Mouse (Mus musculus) layer of hippocampus, postnatal 25 days (tissue): ENCODE data around the gene Siah3. TPM values are rescaled to one million over a fixed set of nuclear protein-coding genes. Genes with fewer than 3 reads are reported as not detected.

ENCODE experiments used
- DNase-seq, 2 experiments: peaks; one replicate each; pipeline ENCODE4 v3.0.0; 2022; ENCODE audit warnings: mixed read lengths in 2 of 2, low spot score in 1 of 2; ENCODE audit errors: extremely low spot score in 1 of 2
- total RNA-seq, 2 experiments: library from RNA; stranded (reverse); gene quantifications; 2 replicates each; pipeline ENCODE4 v1.2.3; 2021

Siah3 gene
- total RNA-seq, 2 experiments from 2014 or later = 7.4 to 10.3 TPM

DNA sequence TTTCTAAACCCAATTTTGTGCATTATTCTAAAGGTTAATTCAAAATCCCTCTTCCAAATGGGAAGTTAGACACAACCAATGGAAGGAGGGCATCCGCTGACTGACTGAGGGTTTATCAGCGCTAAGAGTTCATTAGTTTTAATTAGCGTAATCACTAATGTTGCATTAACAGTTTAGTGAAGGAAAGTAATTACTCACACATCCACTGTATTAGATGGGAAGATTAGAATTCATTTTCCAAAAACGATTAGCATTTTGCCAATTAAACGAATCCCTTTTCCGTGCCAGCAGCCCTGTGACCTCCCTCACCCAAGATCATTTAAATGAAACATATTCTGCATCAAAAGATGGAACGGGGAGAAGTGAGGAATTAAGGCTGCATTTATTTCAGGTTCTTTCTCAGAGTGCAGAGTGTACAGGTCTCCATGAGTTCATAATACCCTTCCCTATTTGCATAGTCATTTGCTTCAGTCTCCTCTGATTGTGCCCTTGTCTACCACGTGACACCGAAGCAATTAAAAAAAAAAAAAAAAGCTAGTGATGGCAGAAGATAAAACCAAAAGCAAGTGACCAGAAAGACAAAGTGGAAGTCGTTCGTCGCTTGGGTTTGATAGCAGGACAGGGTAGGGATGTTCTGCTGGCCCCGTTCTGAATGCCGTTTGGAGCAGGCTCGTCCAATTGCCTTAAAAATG is 62.6 kb downstream of the Siah3 start:
- no peak for DNase-seq

DNA sequence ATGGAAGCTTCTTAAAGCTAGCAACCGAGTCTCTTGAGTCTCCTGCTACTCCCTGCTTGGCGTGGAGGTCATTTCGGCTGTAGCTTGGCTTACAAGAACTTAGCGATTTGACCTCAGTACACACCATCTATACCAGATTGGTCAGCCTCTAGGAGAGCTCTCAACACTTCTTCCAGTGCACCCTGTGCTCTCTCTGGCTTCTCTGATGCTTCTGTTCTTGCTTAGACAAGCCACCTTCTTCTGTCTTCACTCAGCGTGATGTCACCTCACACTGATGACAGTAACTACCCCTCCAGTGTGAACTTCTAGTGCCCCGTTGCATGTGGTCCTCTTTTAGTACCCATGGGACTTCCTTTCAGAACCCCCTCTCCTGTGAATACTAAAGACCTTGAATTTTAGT is 63.1 kb downstream of the Siah3 start:
- DNase-seq = no peak

DNA sequence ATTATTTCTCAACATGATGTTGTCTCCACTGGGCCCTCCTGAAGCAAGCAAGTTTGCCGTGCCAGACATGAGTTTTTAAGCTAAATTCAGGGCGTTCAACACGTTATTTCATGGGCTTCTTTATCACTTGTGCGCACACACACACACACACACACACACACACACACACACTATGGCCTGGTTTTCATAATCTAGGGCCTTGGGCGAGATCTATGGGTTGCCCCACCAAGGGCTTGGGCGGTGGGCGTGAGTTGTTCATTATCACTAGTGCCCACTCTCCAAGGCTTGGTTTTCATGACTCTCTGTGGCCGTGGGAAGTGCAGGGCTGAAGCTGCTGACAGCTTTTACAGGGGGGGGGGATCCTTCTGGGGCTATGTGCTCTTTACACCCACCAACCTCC is 63.9 kb downstream of the Siah3 start:
- no peak for DNase-seq

DNA sequence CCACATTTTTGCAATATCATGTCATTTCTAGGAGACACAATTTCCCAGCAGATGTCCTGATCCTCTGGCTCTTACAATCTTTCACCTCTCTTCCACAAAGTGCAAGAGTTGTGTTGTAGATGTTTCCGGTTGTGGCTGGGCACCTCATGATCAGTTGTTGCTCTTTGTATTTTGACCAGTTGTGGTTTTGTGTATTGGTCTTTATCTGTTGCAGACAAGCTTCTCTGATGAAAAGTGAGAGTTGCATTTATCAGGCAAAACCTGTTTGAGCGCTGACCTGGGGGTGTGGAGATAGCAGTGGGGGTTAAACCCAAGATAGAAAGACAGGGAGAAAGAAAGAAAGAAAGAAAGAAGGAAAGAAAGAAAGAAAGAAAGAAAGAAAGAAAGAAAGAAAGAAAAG is 68.9 kb downstream of the Siah3 start:
- no peak for DNase-seq

DNA sequence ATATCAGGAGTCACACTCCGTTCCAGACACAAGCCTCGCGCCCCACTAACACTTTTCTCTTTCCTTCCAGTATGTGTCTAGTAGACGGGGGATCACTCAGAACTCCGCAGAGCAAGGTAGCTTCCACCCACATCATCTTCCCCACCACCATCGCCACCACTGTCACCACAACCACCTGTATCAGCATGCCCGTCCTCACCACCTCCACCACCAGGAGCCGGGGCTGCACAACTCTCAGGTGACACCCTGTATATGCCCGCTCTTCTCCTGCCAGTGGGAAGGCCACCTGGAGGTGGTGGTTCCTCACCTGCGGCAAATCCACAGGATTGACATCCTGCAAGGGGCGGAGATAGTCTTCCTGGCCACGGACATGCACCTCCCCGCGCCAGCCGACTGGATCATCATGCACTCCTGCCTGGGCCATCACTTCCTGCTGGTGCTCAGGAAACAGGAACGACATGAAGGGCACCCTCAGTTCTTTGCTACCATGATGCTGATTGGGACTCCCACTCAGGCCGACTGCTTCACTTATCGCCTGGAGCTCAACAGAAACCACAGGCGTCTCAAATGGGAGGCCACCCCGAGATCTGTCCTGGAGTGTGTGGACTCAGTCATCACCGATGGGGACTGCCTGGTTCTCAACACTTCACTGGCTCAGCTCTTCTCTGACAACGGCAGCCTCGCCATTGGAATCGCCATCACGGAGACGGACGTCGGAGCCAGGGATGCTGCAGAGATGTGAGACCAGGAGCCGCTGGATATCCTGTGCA is 69.8 kb downstream of the Siah3 start:
- DNase-seq = no peak

DNA sequence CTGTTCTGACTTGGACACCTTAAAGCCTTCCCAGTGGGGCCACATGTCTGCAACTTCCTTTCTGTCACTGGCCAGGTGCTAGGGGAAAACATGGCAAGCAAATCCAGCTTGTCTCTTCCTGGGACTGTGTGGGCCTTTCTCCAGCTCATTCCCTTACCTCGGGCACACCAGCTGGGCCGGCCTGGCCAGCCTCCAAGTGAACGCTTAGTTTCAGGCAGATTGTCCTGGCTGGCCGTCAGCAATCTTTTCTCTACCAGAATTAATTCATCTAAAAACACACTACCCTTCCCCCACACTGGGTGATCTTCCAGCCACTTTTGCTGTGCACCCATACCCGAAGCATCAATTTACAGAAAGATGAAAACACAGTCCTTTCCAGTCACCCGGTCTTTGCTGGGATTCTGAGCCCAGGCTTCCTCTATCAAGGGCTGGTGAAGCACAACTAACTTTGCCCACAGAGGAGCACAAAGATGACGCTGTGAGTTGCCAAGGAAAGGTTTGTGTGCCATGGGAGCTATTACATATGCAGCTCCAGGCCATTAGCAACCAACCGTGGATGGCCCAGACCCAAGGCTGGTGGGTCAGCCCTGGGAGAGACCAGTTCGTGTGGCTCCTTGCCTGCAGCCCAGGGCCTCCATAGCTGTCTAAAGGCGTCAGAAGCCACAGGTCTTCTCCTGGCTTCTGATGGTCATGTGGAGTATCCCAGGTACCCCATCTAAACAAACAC is 71.8 kb downstream of the Siah3 start:
- DNase-seq = peak; percentile 74 to 80

DNA sequence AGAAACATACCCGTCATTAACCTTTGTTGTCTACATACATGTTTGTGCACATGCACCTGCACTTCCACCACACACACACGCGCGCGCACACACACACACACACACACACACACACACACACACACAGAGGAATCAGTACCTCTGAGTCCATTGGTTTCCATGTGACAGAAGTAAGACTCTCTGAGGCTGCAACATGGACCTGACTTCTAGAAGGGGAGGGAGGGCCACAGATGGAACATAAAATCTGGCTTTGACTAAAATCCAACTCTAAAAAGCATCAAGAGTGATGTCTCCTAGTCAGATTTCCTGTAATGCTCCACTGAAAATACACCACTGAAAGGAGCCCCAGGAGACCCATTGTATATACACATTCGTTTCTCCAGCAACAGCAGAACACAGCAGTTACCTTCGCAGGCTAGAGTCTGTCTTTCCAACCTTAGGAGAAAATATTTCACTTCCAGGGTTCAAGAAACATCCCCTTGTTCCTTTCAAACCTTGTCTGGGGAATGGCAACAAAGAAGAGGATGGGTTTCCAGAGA is 75.1 kb downstream of the Siah3 start:
- DNase-seq = no peak

DNA sequence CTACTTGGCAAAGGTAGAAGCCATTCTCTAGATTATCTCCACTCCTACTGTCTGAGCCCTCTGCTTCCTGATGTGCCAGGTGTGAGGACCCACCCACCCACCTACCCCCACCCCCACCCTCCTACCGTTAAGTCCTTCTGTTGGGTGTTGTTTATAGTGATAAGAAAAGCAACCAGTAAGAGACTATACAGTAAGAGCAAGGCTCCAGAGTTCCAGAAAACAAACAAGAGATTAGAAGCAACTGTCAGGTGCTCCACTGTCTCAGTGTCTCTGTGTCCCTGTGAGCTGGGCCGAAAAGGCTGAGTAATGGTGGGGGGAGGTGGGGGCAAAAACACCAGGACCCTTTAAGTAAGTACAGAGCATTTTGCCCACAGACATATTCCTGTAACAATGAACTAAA is 83.4 kb downstream of the Siah3 start:
- DNase-seq = no peak

DNA sequence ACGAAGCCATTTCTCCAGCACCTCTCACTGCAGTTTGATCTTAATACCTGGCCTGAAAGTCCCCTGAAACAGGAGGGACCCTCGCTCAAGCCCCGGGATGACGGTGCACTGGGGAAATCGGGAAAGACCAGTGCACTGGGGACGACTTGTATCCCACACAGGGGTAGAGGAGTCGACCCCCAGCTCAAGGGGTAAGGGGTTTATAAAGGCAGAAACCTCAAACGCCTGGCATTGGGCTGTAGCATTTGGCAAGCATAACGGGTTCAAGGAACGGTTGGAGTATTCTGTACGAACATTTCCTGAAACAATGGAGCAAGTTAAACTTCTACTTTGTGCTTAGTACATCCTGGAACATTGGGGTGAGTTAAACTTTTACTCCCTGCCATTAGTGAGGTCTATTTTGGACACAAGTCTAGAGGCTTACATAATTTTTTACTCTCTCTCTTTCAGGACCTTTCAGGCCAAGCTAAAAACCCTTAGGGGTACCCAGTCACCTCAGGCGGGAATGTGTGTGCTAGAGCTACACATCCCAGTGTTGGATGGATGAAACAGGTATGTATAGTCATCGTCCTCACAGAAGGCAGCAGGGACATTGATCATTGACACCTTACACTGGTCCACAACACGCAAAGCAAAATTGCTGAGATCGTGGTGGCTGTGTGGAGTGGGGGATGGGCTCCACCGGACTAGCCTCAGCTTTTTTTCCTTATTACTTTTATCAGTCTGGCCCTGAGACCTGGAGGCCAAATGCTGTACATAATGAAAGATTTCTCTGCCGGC is 84.6 kb downstream of the Siah3 start:
- no peak for DNase-seq

DNA sequence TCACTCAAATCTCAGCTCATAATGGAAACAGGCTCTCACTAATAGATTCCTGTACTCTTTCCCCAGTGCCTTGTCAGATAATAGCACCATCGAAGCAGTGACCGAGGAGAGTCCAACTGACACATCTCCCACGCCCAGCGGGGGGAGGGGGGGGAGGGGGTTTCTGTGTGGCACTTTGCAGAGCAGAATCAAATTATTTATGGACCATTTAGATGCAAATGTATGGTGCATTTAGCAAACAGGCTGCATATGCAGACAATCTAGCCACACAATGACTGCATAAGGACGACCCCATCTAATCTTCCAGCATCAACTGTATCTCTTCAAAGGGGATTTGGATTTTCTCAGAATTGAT is 85.2 kb downstream of the Siah3 start:
- no peak for DNase-seq

DNA sequence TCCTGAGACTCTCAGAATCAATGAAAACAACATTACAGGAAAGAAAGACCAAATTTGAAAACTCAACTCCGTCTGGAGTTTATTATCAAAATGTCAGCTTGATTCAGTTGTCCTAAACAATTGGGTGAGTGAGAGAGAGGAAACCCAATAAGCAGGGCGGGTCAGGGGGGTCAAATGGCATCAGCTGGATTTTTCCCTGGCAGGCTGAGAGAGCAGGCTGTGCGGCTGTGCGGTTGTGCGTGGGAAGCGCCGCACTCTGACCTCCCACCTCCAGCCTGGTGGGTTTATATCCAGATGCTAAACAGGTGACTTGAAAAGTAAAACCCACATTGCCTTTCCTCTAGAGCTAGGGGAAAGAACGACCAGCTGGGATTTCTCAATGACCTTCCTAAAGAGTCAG is 85.9 kb downstream of the Siah3 start:
- no peak for DNase-seq

DNA sequence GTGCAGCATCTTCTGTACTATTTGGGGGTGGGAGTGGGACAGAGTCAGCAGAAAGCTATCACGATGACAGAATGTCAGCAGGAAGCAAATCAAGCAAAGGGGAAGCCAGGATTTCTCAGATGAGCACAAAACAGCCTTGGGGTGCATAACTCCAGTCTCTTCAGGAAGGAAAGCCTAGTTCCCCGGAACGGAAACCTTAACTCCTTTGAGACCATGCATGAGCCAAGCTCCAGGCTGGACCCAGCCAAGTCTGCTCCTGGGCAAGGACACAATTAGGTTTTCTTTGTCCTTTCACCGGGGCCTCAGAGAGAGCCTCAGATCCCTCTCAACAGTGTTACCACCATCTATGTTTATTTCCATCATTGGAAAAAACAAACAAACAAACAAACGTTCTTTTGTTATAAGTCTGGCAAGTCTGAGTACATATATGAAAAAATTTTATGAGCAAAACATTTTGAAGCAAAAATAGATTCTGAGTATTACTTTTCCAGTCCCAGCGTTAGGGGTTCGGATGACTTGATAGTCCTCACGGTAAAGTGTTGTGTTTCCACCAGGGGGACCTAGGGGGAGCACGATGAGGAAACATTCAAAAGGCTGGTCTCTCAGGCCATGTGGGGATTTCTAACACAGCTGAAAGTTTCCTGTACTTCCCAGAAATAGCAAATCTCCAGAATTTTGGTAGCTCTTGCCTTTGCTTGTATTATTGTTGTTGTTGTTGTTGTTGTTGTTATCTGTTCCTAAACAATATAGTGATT is 106.0 kb downstream of the Siah3 start:
- DNase-seq = no peak

DNA sequence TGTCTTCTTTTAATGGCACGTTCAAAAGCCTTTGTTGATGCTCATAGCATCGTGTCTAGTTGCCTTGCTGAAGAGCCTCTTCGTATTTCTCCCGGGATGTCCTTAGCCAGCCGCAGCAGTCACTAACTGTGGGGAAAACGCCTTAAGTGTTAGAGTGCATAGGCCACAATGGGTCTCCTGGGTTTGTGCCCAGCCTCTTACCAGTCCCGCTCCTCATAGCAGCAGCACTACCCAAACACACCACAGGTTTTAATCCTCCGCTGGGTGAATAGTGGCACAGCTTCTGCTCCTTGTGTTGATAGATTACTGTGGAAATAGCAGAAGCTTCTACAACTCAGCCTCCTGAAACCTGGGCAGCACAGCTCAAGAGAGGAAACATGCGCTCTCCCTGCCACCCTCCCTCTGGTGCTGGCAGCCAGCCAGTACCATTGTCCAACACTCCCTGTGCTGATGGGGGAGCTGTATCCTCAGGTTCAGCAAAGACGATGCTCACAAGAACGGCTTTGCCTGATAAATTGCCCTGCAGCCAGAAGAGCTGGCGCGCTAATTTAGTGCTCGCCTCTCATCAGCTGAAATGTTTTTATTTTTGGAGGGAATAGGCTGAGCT is 109.9 kb downstream of the Siah3 start:
- peak; percentile 47 to 50 for DNase-seq

DNA sequence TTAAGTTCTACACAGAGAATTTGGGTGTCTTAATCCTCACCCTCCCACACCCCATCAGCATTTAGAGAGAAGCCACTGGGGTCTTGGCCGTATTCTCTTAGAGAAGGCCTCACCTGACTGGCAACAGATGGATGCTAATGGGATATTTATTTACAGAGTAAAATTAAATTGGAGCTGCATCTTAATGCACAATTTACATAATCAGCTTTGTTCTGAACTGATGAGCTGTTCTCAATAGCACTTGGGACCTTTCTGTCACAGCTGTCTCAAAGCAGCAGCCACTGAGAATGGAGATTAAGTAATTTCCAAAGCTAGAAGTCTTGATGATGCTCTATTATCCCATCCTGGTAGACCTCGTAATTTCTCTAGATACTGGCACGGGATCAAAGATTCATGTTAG is 110.5 kb downstream of the Siah3 start:
- DNase-seq = no peak

DNA sequence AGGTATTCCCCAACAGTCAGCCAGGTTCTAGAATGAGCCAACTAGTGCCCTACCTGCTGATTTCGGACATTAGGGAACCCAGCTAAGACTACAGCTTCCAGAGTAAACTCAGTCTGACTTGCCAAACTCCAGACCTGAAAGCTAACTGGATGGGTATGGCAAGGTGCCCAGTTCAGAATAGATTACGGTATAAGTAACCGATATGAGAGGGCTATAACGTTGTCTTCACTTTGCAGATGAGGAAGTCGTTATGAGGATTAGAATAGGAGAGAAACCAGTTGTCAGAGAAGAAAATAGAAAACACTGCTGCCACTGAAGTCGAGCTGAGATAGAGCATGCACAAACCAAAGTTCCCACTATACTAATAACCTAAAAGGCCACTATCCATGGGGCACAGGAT is 123.2 kb downstream of the Siah3 start:
- DNase-seq = no peak
